Mouse (Mus musculus) cerebellum, adult 2 months (tissue): Measurements from ENCODE around the gene Tmem141.

Experiments used
- CTCF ChIP-seq: fragments of 200-500 bp; IDR thresholded peaks from 2 replicates; pipeline ENCODE4 v1.5.1; 2011; ENCODE audit warnings: low read depth, mild to moderate bottlenecking, control low read depth, low read length, moderate library complexity, borderline replicate concordance; ENCODE audit not compliant: insufficient read depth
- POLR2A ChIP-seq: fragments of 200-500 bp; IDR thresholded peaks from 2 replicates; pipeline ENCODE4 v1.6.1; 2011; ENCODE audit warnings: low read length, control low read depth, borderline replicate concordance; ENCODE audit not compliant: insufficient read depth

GRCm38 (mm10) chr2:25625986-25626385 lies 4.2 kb upstream of the Tmem141 start:
- TF ChIP-seq CTCF (no peak), POLR2A (no peak)
